Mouse (Mus musculus) kidney, postnatal 0 days (tissue): ENCODE data around the gene Tmem222. TPM values are rescaled to one million over a fixed set of nuclear protein-coding genes. Genes with fewer than 3 reads are reported as not detected.

Source experiments
- ATAC-seq: fragments of 200-750 bp; cut with Nextera tagmentation; replicated peaks from 2 replicates; pipeline ENCODE4 v1.8.0; 2017; ENCODE audit warnings: low read depth, moderate number of reproducible peaks, moderate TSS enrichment, moderate library complexity; ENCODE audit not compliant: low FRiP score
- DNase-seq: peaks from one replicate; pipeline ENCODE4 v3.0.0-alpha.2; 2016; ENCODE audit warnings: low spot score
- H3K27ac ChIP-seq: fragments of 300-500 bp; sonication (generic); 2 replicates; pipeline ENCODE4 v1.5.1; 2014; ENCODE audit warnings: mild to moderate bottlenecking
- H3K27me3 ChIP-seq: fragments of 300-500 bp; sonication (generic); 2 replicates; pipeline ENCODE4 v1.6.1; 2014; ENCODE audit warnings: low read length, mixed read lengths; ENCODE audit not compliant: insufficient read depth
- H3K36me3 ChIP-seq: fragments of 300-500 bp; sonication (generic); 2 replicates; pipeline ENCODE4 v1.6.1; 2014; ENCODE audit warnings: low read length, mixed read lengths; ENCODE audit not compliant: insufficient read depth
- H3K4me1 ChIP-seq: fragments of 300-500 bp; sonication (generic); replicated peaks from 2 replicates; pipeline ENCODE4 v1.6.1; 2014; ENCODE audit warnings: antibody characterized with exemption, low read length, mixed read lengths; ENCODE audit not compliant: insufficient read depth
- H3K4me2 ChIP-seq: fragments of 300-500 bp; sonication (generic); 2 replicates; pipeline ENCODE4 v1.6.1; 2014; ENCODE audit warnings: mild to moderate bottlenecking, low read length, moderate library complexity, mixed read lengths
- H3K4me3 ChIP-seq: fragments of 300-500 bp; sonication (generic); replicated peaks from 2 replicates; pipeline ENCODE4 v1.5.1; 2014; ENCODE audit warnings: low read depth, low read length
- H3K9ac ChIP-seq: fragments of 300-500 bp; sonication (generic); 2 replicates; pipeline ENCODE4 v1.6.1; 2014; ENCODE audit warnings: low read depth, low read length
- H3K9me3 ChIP-seq: fragments of 300-500 bp; sonication (generic); replicated peaks from 2 replicates; pipeline ENCODE4 v1.6.1; 2016; ENCODE audit warnings: low read length, inconsistent platforms, mixed read lengths
- CTCF ChIP-seq: IDR thresholded peaks from 2 replicates; pipeline ENCODE4 v1.5.1; 2016; ENCODE audit warnings: antibody characterized with exemption, low read depth, mild to moderate bottlenecking, moderate library complexity
- WGBS: fragments of 180-500 bp; shearing (Covaris S2); extraction: QIAGEN DNeasy Blood & Tissue Kit; methylation state at CpG from one replicate; pipeline ENCODE4 v1.1.7; 2014; 5-methylcytosine and 5-hydroxymethylcytosine counted together
- polyA plus RNA-seq: library from polyadenylated mRNA; unstranded; fragments of >200 nt; fragmentation: Nextera tagmentation; extraction: Ambion mirVana; gene quantifications from 2 replicates; pipeline ENCODE4 v1.2.1, GENCODE M21; 2015

Tmem222 gene
- polyA plus RNA-seq, result 74.5 and 81.2 TPM in 2 replicates

- peak; percentile 95 for ATAC-seq
- H3K4me1 ChIP-seq, result peaks cover 6% of the 10 kb centered on the region
- H3K9me3 ChIP-seq, result no peaks in the 10 kb centered on the region
- no peaks in the 10 kb centered on the region for H3K27me3 ChIP-seq
- WGBS, result under 1% methylated on average over 73 of the region's 73 CpGs
- no peaks in the 10 kb centered on the region for H3K36me3 ChIP-seq
- DNase-seq, result peak; percentile 97
- TF ChIP-seq CTCF, result no peak
- peak within 1 kb of the TSS; percentile 80 for H3K4me2 ChIP-seq
- peak within 1 kb of the TSS; percentile 82 for H3K27ac ChIP-seq
- peak within 1 kb of the TSS; percentile 75 for H3K9ac ChIP-seq
- peak within 1 kb of the TSS; percentile 55 for H3K4me3 ChIP-seq
These were observed at the start of gene Tmem222 for GRCm38 (mm10) chr4:133277104-133278026. TSS of gene Tmem222 (minus strand) at chr4:133277792.

- Histone ChIP-seq H3K27ac (no peak overlapping the region), H3K4me3 (no peak overlapping the region), H3K4me1 (no peaks in the 10 kb centered on the region), H3K9ac (no peak overlapping the region), H3K9me3 (no peaks in the 10 kb centered on the region), H3K4me2 (no peak overlapping the region), H3K36me3 (0 out of 2 replicates have a peak, but pooled peaks cover 3% of the 10 kb centered on the region), H3K27me3 (no peaks in the 10 kb centered on the region)
- ATAC-seq (no peak), DNase-seq (no peak)
- TF ChIP-seq CTCF, result no peak
- 94% methylated on average over 3 of the region's 3 CpGs for WGBS
These were observed 42.1 kb upstream of the Tmem222 start for GRCm38 (mm10) chr4:133319667-133320066.

GRCm38 (mm10) chr4:133315991-133316390, 38.4 kb upstream of the Tmem222 start:
- 68% methylated on average over 5 of the region's 5 CpGs for WGBS
- TF ChIP-seq CTCF, result no peak

GRCm38 (mm10) chr4:133314896-133315295, 37.3 kb upstream of the Tmem222 start:
- H3K36me3 ChIP-seq, result peaks cover 3% of the 10 kb centered on the region
- DNase-seq, result no peak
- no peaks in the 10 kb centered on the region for H3K27me3 ChIP-seq
- H3K4me3 ChIP-seq, result no peak overlapping the region
- ATAC-seq, result no peak; the same call in 1 of the 2 replicates
- H3K4me2 ChIP-seq, result no peak overlapping the region
- 63% methylated on average over 8 of the region's 8 CpGs for WGBS
- H3K9me3 ChIP-seq, result no peaks in the 10 kb centered on the region
- no peaks in the 10 kb centered on the region for H3K4me1 ChIP-seq
- TF ChIP-seq CTCF, result no peak
- H3K27ac ChIP-seq, result no peak overlapping the region
- H3K9ac ChIP-seq, result no peak overlapping the region

More at GRCm38 (mm10) chr4:133315991-133316390, 38.4 kb upstream of the Tmem222 start:
- H3K4me1 ChIP-seq, result no peaks in the 10 kb centered on the region
- H3K4me3 ChIP-seq, result no peak overlapping the region
- H3K4me2 ChIP-seq, result no peak overlapping the region
- H3K9ac ChIP-seq, result no peak overlapping the region
- H3K27me3 ChIP-seq, result no peaks in the 10 kb centered on the region
- peaks cover 3% of the 10 kb centered on the region for H3K36me3 ChIP-seq
- H3K9me3 ChIP-seq, result no peaks in the 10 kb centered on the region
- H3K27ac ChIP-seq, result no peak overlapping the region
- no peak for ATAC-seq
- DNase-seq, result no peak

GRCm38 (mm10) chr4:133309948-133310347, 32.4 kb upstream of the Tmem222 start:
- ATAC-seq (no peak), DNase-seq (peak; percentile 82)
- H3K9ac ChIP-seq, result no peak overlapping the region
- no peaks in the 10 kb centered on the region for H3K9me3 ChIP-seq
- no peaks in the 10 kb centered on the region for H3K4me1 ChIP-seq
- no peaks in the 10 kb centered on the region for H3K27me3 ChIP-seq
- no peak overlapping the region for H3K27ac ChIP-seq
- WGBS, result 0% methylated on average over 3 of the region's 3 CpGs
- TF ChIP-seq CTCF, result peak; percentile 99
- no peak overlapping the region for H3K4me2 ChIP-seq
- H3K4me3 ChIP-seq, result no peak overlapping the region
- peaks cover 3% of the 10 kb centered on the region for H3K36me3 ChIP-seq

- TF ChIP-seq CTCF, result peak; percentile 73
- DNase-seq (peak; percentile 55), ATAC-seq (no peak)
- Histone ChIP-seq H3K4me1 (no peaks in the 10 kb centered on the region), H3K27ac (no peak overlapping the region), H3K4me2 (no peak overlapping the region), H3K36me3 (no peaks in the 10 kb centered on the region; the same call in none of the 2 replicates), H3K9ac (no peak overlapping the region), H3K9me3 (no peaks in the 10 kb centered on the region), H3K4me3 (no peak overlapping the region), H3K27me3 (no peaks in the 10 kb centered on the region)
- WGBS, result 51% methylated on average over 3 of the region's 3 CpGs
These were observed 29.7 kb upstream of the Tmem222 start for GRCm38 (mm10) chr4:133307331-133307730.
